Mouse (Mus musculus) spleen, adult 18-20 months (tissue): ENCODE results near the gene Polg.

Experiments
- DNase-seq, 2 experiments: peaks; one replicate each; pipeline ENCODE4 v3.0.0; 2022; ENCODE audit warnings: mixed read lengths in 2 of 2

Gene Polg

GRCm38 (mm10) chr7:79502152-79503102 lies 36.3 kb upstream of the Polg start:
- no peak for DNase-seq

DNA sequence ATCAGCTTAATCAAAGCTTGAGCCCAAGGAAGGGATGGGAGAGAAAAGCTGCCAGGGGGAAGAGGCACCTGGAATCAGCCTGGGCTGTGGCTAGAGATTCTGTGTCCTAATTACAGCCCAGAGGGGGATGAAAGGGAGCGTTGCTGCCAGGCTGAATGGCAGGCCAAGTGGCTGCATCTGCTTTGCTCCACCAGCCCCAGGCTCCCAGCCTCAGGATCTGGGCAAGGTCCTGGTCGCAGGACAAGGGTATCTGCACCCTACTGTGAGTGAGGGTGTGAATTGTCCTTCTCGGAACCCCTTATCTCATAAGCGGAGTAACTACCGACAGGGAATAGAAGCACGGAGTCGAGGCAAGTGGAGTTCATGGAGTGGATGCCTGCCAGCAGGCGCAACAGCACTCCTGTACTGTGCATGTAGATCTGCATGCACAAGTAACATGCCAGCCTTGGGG lies 35.4 kb upstream of the Polg start:
- DNase-seq: no peak

- DNase-seq: no peak
Observed at GRCm38 (mm10) chr7:79500681-79501306, 34.6 kb upstream of the Polg start.

DNA sequence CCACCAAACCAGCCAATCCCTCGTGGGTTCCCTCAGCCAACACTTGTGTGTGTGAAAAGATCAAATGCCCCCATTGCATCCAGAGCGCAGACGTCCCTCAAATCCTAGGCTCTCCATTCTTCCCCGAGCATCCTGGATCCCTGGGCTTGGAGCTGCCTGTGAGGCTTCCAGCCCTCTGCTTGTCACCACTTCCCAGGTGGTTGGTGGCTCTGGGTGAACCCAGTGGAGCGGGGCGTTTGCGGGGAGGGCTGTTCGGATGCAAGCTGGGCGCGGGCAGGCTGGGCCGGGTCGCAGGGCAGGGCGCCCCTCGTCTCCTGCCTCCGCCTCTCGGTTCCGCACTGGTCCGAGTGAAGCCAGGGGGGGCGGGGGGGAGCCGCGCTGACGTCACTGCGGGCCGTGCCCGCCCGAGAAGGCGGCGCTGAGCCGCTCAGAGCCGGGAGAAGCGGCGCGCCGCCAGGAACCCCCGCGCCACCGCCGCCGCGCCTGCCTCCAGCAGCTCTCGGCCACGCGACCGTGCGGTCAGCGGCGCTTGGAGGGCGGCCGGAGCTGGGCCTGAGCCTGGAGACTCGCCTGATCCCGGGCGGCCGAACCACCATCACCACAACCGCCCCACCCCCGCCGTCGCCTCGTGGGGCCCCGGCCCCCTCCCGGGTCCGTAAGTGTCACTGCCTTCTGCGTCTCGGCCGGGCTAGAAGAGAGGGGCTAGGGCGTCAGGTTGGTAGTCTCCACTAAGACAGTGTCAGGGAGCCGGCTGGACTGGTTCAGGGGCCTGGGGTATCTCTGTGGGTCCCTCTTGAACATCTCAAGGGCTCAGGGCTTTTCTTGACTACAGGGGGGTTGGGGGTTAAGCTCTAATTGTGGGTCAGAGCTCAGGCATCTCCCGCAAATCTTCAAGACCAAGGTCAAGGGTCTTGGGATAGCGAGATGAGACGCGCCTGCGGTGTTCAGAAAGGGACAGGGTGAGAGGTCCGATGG lies 33.7 kb upstream of the Polg start:
- no peak for DNase-seq

- DNase-seq: peak in 1 of 2 experiments; percentile 20
Observed at GRCm38 (mm10) chr7:79498965-79499595, 32.9 kb upstream of the Polg start.

GRCm38 (mm10) chr7:79498356-79498755 lies 32.2 kb upstream of the Polg start:
- no peak for DNase-seq

- no peak for DNase-seq
Observed at GRCm38 (mm10) chr7:79497701-79498115, 31.5 kb upstream of the Polg start.

- DNase-seq: no peak
Observed at GRCm38 (mm10) chr7:79496816-79497328, 30.7 kb upstream of the Polg start.

DNA sequence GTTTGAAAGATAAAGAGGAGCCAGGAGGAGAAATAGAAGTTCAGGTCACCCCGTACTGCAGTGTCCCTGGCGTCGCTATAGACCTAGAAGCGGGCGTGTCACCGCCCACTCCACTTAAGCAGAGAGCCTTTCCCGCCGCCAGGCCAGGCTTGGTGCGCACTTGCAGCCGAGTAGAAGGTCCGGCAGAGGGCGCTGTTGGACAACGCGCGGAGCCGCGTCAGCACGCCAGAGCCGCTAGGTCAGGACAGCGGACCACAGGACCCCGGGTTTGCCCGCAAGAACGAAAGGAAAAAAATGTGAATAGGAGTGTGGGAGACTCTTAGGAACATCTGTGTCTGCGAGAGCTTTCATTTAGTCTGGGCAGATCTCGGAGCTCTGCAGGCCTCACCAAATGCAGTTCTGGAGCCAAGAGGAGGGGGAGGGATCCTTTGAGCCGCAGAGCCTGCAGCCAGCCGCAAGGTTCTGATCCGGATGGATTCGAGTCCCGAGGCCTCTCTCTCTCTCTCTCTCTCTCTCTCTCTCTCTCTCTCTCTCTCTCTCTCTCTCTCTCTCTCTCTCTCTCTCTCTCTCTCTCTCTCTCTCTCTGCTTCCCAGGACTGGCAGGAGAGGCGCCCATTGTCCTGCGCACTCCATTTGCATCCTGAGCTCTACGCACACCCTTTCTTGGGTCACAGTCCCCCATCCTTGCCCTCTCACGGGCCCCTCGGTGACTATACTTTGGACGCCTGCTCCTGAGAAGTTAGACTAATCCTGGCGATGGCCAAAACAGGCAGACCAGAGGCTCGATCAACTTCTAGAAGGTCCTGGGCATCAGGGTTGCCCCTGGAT lies 30.0 kb upstream of the Polg start:
- DNase-seq: peak; percentile 58 to 84

- DNase-seq: peak in 1 of 2 experiments; percentile 31
Observed at GRCm38 (mm10) chr7:79493915-79494314, 27.8 kb upstream of the Polg start.

GRCm38 (mm10) chr7:79486528-79486927 lies 20.4 kb upstream of the Polg start:
- DNase-seq: no peak

DNA sequence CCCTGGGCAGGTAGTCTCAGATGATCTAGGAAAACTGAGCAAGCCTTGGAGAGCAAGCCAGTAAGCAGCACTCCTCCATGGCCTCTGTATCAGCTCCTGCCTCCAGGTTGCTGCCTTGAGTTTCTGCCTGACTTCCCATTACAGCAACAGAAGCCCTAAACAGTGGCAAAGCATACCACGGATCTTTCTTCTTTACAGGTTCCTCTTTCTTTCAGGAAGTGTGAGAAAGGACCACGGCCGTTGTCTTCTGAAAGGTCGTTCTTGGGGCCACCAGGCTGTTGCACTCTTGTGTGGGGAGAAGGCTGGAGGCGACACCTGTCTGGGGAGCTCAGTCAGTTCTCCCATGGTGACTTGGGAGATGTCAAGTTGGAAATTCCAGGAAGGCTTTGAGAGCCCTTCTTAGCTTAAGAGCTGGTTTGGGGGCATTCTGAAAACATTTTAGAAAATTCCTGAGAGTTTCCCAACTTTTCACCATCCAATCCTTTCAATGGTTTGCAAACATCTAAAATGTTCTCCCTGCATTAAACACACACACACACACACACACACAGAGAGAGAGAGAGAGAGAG lies 8.8 kb upstream of the Polg start:
- DNase-seq: no peak

GRCm38 (mm10) chr7:79473496-79474194 lies 7.5 kb upstream of the Polg start:
- no peak for DNase-seq

- DNase-seq: no peak
Observed at GRCm38 (mm10) chr7:79472792-79473191, 6.6 kb upstream of the Polg start.

- DNase-seq: no peak
Observed at GRCm38 (mm10) chr7:79471436-79471835, 5.3 kb upstream of the Polg start.

GRCm38 (mm10) chr7:79470718-79471117 lies 4.6 kb upstream of the Polg start:
- no peak for DNase-seq

- no peak for DNase-seq
Observed at GRCm38 (mm10) chr7:79469766-79470165, 3.6 kb upstream of the Polg start.

DNA sequence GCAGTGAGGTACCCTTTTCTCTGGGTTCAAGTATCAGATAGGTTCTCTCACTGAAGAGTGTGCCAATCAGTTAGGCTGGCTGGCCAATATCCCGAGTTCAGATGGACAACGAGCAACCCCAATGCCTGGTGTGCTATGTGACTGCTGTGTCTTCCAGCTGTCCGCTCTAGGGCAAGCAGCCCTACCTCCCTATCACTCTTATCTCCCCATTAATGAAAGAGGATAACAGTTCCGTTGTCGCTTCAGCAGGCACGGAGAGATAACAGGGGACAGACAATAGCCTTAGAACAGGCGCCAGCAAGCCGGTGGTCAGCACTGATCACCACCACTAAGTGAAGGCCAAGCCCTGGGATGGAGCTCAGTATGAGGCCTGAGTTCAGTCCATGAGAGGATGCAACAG lies 2.8 kb upstream of the Polg start:
- DNase-seq: no peak

DNA sequence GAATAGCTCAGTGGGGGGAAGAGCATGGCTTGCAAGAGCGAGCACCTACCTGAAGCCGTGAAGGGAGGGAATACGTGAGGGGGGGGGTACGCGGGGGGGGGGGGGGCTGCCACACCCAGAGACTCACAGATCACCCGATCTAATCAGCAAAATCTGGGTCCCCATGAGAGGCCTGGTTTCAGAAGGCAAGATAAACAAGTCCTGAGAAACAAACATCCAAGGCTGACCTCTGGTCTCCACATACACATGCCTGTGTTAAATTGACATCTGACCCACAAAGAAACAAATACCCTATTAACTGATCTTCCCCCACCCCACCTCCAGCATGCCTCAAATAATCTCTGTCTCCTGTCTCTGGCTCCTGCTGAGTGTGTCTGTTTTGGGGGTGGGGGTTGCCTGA lies 1.8 kb upstream of the Polg start:
- DNase-seq: no peak

DNA sequence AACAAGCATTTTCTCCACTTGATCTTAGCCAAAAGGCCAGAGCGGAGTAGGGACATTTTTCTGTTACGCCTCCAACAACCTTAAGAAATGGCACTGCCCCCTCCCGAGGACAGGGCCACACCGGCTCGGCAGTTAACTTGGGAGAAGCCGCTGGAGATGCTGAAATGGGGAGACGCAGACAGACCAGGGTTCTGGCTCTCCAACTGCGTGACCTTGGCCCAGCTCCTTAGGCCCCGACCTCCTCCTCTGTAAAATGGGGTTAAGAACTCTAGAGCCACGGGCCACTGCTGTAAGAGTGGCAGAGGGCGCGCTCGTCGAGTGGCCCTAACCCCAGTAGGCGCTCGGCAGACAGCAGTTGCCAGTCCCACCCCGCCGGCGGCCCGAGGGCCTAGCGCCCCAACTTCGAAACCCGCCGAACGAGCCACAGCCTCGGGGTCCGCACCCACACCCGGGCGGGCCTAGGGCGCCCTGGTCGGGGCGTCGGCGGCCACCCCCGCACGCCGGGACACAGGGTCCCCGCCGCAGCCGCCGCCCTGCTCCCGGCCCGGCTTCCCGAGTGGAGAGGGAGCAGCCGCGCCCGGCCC lies 609 bp downstream of the Polg start:
- DNase-seq: no peak
